19 mouse cellular contexts compared by ENCODE assay signal in the genomic region with DNA sequence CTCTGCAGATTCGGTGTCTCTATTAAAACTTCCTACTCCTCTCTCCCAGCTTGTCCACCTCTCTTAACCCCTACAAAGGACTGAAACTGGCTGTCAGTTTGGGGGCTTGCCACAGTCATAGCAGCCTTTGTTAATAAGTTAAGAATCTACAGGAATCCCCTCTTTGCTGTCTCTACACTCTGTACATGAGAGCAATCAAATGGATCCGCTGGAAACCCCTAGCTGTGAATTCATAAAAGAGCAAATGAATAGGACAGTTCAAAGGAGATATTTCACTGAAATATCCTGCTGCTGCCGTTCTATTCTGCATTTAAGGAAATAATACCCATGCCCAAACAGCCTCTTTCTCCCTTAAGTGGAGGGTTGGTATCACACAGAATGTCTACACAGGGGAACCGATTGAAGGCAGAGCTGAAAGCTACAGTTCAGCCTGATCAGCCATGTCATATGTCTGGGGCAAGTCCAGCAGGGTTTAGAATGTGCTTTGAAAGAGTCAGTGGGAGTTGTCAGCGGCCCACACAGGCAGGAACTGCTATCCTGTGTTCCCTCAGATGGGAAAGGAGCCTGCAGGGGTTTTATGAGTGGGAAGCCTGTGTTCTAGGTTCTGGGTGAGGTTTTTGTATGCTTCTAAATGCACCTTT.
DNase-seq lines count a peak whose midpoint lies in the region; ATAC-seq and TF ChIP-seq lines count a peak whose summit lies in the region.
"Had no signal": no experiment of that assay in that cellular context is flagged by ENCODE, and none has a peak within 500 bp of the region (broad histone marks: within the 10 kb centered on the region; RNA-seq: fewer than 3 reads in every experiment).

No protein-coding gene starts in this region.

- H3K9me3 ChIP-seq in kidney, embryonic 15.5 days (replicated peaks) = no peaks in the 10 kb centered on the region
- H3K9me3 ChIP-seq: limb, embryonic 13.5 days; liver, embryonic 15.5 days had no signal

- peak; percentile 44 for ATAC-seq in kidney, embryonic 15.5 days (replicated peaks; ENCODE audit: low FRiP score)
- ATAC-seq: intestine, postnatal 0 days had no signal

- no peak for TF ChIP-seq POLR2A in brain, embryonic 14.5 days (IDR thresholded peaks at IDR 0.05; ENCODE audit: borderline replicate concordance, extremely low read depth, insufficient read depth, insufficient read length, poor library complexity, severe bottlenecking)

- H3K4me3 ChIP-seq in kidney, embryonic 15.5 days (replicated peaks) = no peak overlapping the region
- H3K4me3 ChIP-seq: limb, embryonic 13.5 days; liver, embryonic 15.5 days had no signal

- no peaks in the 10 kb centered on the region for H3K27me3 ChIP-seq in kidney, embryonic 15.5 days
- H3K27me3 ChIP-seq: CH12.LX; limb, embryonic 13.5 days; liver, embryonic 15.5 days had no signal

- no peak for TF ChIP-seq CTCF in brain, embryonic 14.5 days (IDR thresholded peaks at IDR 0.05; ENCODE audit: borderline replicate concordance, extremely low read depth, insufficient read depth, insufficient read length)

- no peak overlapping the region for H3K9ac ChIP-seq in kidney, embryonic 15.5 days
- H3K9ac ChIP-seq: limb, embryonic 13.5 days; liver, embryonic 15.5 days had no signal

- H3K4me1 ChIP-seq in kidney, embryonic 15.5 days = peaks cover 31% of the 10 kb centered on the region
- H3K4me1 ChIP-seq: liver, embryonic 15.5 days had no signal

- H3K36me3 ChIP-seq in kidney, embryonic 15.5 days = no peaks in the 10 kb centered on the region
- H3K36me3 ChIP-seq: limb, embryonic 13.5 days; liver, embryonic 15.5 days had no signal

- WGBS in kidney, embryonic 15.5 days = 46% methylated on average over 5 of the region's 5 CpGs

- H3K27ac ChIP-seq in kidney, embryonic 15.5 days = peak overlapping the region; percentile 89
- H3K27ac ChIP-seq: limb, embryonic 13.5 days; liver, embryonic 15.5 days had no signal

- peak; percentile 7 for DNase-seq in embryo, embryonic 10.5 days (ENCODE audit: low spot score)
- no peak for DNase-seq in embryo, embryonic 9.5 days (ENCODE audit: extremely low spot score)
- no peak for DNase-seq in kidney, adult 11 months
- DNase-seq in brain, embryonic 14.5 days (ENCODE audit: low read depth) = peak; percentile 74
- DNase-seq in mesoderm, embryonic 11.5 days (ENCODE audit: low read depth, low spot score) = peak; percentile 15
- no peak for DNase-seq in cerebellum, postnatal 14 days
- no peak for DNase-seq in ovary, postnatal 10 days (ENCODE audit: low spot score)
- DNase-seq: adrenal gland, postnatal 25 days; cerebellum, postnatal 36 days; gastrocnemius, postnatal 25 days; heart, postnatal 36 days; lung, postnatal 36 days; thymus, postnatal 4 days had no signal

- no peak overlapping the region for H3K4me2 ChIP-seq in kidney, embryonic 15.5 days
- H3K4me2 ChIP-seq: heart, embryonic 11.5 days; limb, embryonic 13.5 days; liver, embryonic 15.5 days had no signal

Comparison
In these comparisons a context has a peak if more than half of its experiments do, and no peak if none do; other contexts are left out.
1. DNase-seq: peak in embryo, embryonic 10.5 days (single experiment), brain, embryonic 14.5 days (single experiment) and mesoderm, embryonic 11.5 days (single experiment); none in embryo, embryonic 9.5 days (single experiment), kidney, adult 11 months (single experiment), cerebellum, postnatal 14 days (0 of 2) and ovary, postnatal 10 days (single experiment).